12 mouse cellular contexts compared by ENCODE assay signal in the genomic region with DNA sequence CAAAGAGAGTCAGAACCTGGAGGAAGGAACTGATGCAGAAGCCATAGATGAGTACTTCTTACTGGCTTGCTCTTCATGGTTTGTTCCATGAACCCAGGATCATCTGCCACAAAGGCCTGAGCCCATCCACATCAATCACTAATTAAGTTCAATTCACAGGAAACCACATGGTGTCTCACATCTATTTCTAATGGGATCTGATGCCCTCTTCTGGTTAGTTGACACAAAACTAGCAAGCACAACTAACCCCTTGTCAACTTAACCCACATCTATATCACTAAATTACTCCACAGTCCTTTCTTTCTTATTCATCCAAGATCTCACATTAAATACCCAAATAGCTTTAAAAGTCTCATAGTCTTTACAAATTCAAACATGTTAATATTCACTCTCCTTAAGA. TPM values are rescaled to one million over a fixed set of nuclear protein-coding genes. Genes with fewer than 3 reads are reported as not detected.
A peak's percentile ranks its signal among the peaks of the same experiment; 100 is the strongest.
DNase-seq lines count a peak whose midpoint lies in the region; ATAC-seq and TF ChIP-seq lines count a peak whose summit lies in the region.
"Had no signal": no experiment of that assay in that cellular context is flagged by ENCODE, and none has a peak within 500 bp of the region (broad histone marks: within the 10 kb centered on the region; RNA-seq: fewer than 3 reads in every experiment).

No protein-coding gene starts in this region.

- no peak for TF ChIP-seq EP300 in MEL (IDR thresholded peaks at IDR 0.05; ENCODE audit: low read depth in 1 of 2, low read length in 2 of 2)

- no peak for TF ChIP-seq RAD21 in MEL (IDR thresholded peaks at IDR 0.05; ENCODE audit: low read depth, low read length)

- no peaks in the 10 kb centered on the region for H3K9me3 ChIP-seq in hindbrain, postnatal 0 days (ENCODE audit: low read length)
- no peaks in the 10 kb centered on the region for H3K9me3 ChIP-seq in hindbrain, embryonic 10.5 days
- no peaks in the 10 kb centered on the region for H3K9me3 ChIP-seq in MEL (replicated peaks; ENCODE audit: insufficient read depth, low read length)
- H3K9me3 ChIP-seq: forebrain, embryonic 15.5 days; limb, embryonic 15.5 days; midbrain, embryonic 12.5 days had no signal

- no peaks in the 10 kb centered on the region for H3K79me2 ChIP-seq in MEL (ENCODE audit: control insufficient read depth, insufficient read depth, low read length, poor library complexity)

- no peak overlapping the region for H3K4me2 ChIP-seq in hindbrain, postnatal 0 days (ENCODE audit: low read depth, low read length)
- H3K4me2 ChIP-seq: forebrain, embryonic 15.5 days; limb, embryonic 15.5 days; midbrain, embryonic 12.5 days had no signal

- TF ChIP-seq POLR2A in MEL (IDR thresholded peaks at IDR 0.05; ENCODE audit: control insufficient read depth in 1 of 2, insufficient read depth in 1 of 2, low read depth in 1 of 2, low read length in 2 of 2, poor library complexity in 1 of 2), result no peak

- ATAC-seq in hindbrain, postnatal 0 days, result no peak
- ATAC-seq: forebrain, embryonic 15.5 days had no signal

- no peak overlapping the region for H3K27ac ChIP-seq in hindbrain, postnatal 0 days
- H3K27ac ChIP-seq in hindbrain, embryonic 10.5 days, result no peak overlapping the region
- no peak overlapping the region for H3K27ac ChIP-seq in MEL (ENCODE audit: control insufficient read depth, low read depth, low read length)
- H3K27ac ChIP-seq: forebrain, embryonic 15.5 days; limb, embryonic 15.5 days; midbrain, embryonic 12.5 days had no signal

- H3K9ac ChIP-seq in hindbrain, postnatal 0 days (replicated peaks; ENCODE audit: low read length), result no peak overlapping the region
- H3K9ac ChIP-seq in MEL (ENCODE audit: control insufficient read depth, low read depth, low read length, poor library complexity, severe bottlenecking), result no peak overlapping the region
- H3K9ac ChIP-seq: forebrain, embryonic 15.5 days; limb, embryonic 15.5 days; midbrain, embryonic 12.5 days had no signal

- DNase-seq in hindbrain, postnatal 0 days (ENCODE audit: low spot score), result peak; percentile 26
- no peak for DNase-seq in hindbrain, embryonic 10.5 days (ENCODE audit: low spot score)
- peak; percentile 57 for DNase-seq in 416B (ENCODE audit: low read depth)
- DNase-seq in MEL (ENCODE audit: low read depth, low spot score), result peak; percentile 1
- DNase-seq in lung, postnatal 10 days, result peak; percentile 24
- no peak for DNase-seq in thymus, postnatal 36 days
- DNase-seq in urinary bladder, adult 2 months (ENCODE audit: low spot score), result no peak
- DNase-seq in ovary, postnatal 14 days (ENCODE audit: low spot score), result no peak
- DNase-seq: kidney, adult 8-10 months had no signal

- H3K4me3 ChIP-seq in hindbrain, postnatal 0 days (ENCODE audit: low read length), result no peak overlapping the region
- H3K4me3 ChIP-seq in hindbrain, embryonic 10.5 days, result no peak overlapping the region
- no peak overlapping the region for H3K4me3 ChIP-seq in MEL (ENCODE audit: control insufficient read depth in 1 of 2, insufficient read depth in 1 of 2, low read depth in 2 of 2, low read length in 2 of 2)
- H3K4me3 ChIP-seq: forebrain, embryonic 15.5 days; limb, embryonic 15.5 days; midbrain, embryonic 12.5 days had no signal

- no peaks in the 10 kb centered on the region for H3K27me3 ChIP-seq in hindbrain, postnatal 0 days (ENCODE audit: insufficient read depth, low read length)
- no peaks in the 10 kb centered on the region for H3K27me3 ChIP-seq in hindbrain, embryonic 10.5 days (ENCODE audit: insufficient read depth, poor library complexity, severe bottlenecking)
- no peaks in the 10 kb centered on the region for H3K27me3 ChIP-seq in MEL (ENCODE audit: control insufficient read depth in 1 of 2, insufficient read depth in 2 of 2, low read length in 2 of 2)
- H3K27me3 ChIP-seq: forebrain, embryonic 15.5 days; limb, embryonic 15.5 days; midbrain, embryonic 12.5 days had no signal

- no peaks in the 10 kb centered on the region for H3K4me1 ChIP-seq in hindbrain, postnatal 0 days (ENCODE audit: insufficient read depth, low read length)
- peaks cover under 1% of the 10 kb centered on the region; the same call in 1 of the 2 replicates for H3K4me1 ChIP-seq in hindbrain, embryonic 10.5 days (replicated peaks)
- H3K4me1 ChIP-seq in MEL (ENCODE audit: control insufficient read depth in 1 of 2, insufficient read depth in 2 of 2, low read length in 2 of 2), result no peaks in the 10 kb centered on the region
- H3K4me1 ChIP-seq: forebrain, embryonic 15.5 days; limb, embryonic 15.5 days; midbrain, embryonic 12.5 days had no signal

- peak; percentile 35 for TF ChIP-seq CTCF in hindbrain, postnatal 0 days (IDR thresholded peaks at IDR 0.05; ENCODE audit: low read depth)
- no peak; a peak in 1 of 6 replicates for TF ChIP-seq CTCF in MEL (IDR thresholded peaks at IDR 0.05 in 2 of 3, conservative IDR thresholded peaks at IDR 0.05 in 1 of 3; ENCODE audit: control insufficient read depth in 1 of 3, insufficient read depth in 1 of 3, low read depth in 2 of 3, low read length in 3 of 3, poor library complexity in 1 of 3, severe bottlenecking in 1 of 3)

- no peaks in the 10 kb centered on the region for H3K36me3 ChIP-seq in hindbrain, postnatal 0 days (ENCODE audit: insufficient read depth, low read length)
- H3K36me3 ChIP-seq in hindbrain, embryonic 10.5 days, result no peaks in the 10 kb centered on the region
- H3K36me3 ChIP-seq in MEL (ENCODE audit: control insufficient read depth in 1 of 2, insufficient read depth in 2 of 2, low read length in 2 of 2), result no peaks in the 10 kb centered on the region
- H3K36me3 ChIP-seq: forebrain, embryonic 15.5 days; limb, embryonic 15.5 days; midbrain, embryonic 12.5 days had no signal

TF ChIP-seq in MEL, 35 proteins besides CTCF, POLR2A, EP300 and RAD21:
- TF ChIP-seq UBTF (IDR thresholded peaks at IDR 0.05; ENCODE audit: borderline replicate concordance, insufficient read depth, low read depth, low read length) (no peak), GABPA (IDR thresholded peaks at IDR 0.05; ENCODE audit: low read depth, low read length) (no peak), TAL1 (IDR thresholded peaks at IDR 0.05; ENCODE audit: low read length) (no peak), CHD1 (IDR thresholded peaks at IDR 0.05; ENCODE audit: low read depth, low read length) (no peak), MXI1 (IDR thresholded peaks at IDR 0.05; ENCODE audit: low read depth, low read length) (no peak), SMC3 (IDR thresholded peaks at IDR 0.05; ENCODE audit: low read depth, low read length) (no peak), SIN3A (IDR thresholded peaks at IDR 0.05; ENCODE audit: low read length) (no peak), NELFE (IDR thresholded peaks at IDR 0.05; ENCODE audit: low read depth, low read length) (no peak), POLR2AphosphoS5 (IDR thresholded peaks at IDR 0.05; ENCODE audit: borderline replicate concordance, low read depth, low read length) (no peak), ETS1 (IDR thresholded peaks at IDR 0.05; ENCODE audit: low read depth, low read length) (no peak), ZC3H11A (IDR thresholded peaks at IDR 0.05; ENCODE audit: low read depth, low read length) (no peak), TBP (IDR thresholded peaks at IDR 0.05; ENCODE audit: low read depth, low read length) (no peak), JUND (IDR thresholded peaks at IDR 0.05; ENCODE audit: low read depth, low read length) (no peak), POLR2AphosphoS2 (IDR thresholded peaks at IDR 0.05; ENCODE audit: low read length) (no peak), MEF2A (IDR thresholded peaks at IDR 0.05; ENCODE audit: extremely low read depth, insufficient replicate concordance, low read depth, low read length, poor library complexity, severe bottlenecking) (no peak), ELF1 (IDR thresholded peaks at IDR 0.05; ENCODE audit: low read depth, low read length) (no peak), MYC (IDR thresholded peaks at IDR 0.05; ENCODE audit: low read depth, low read length) (no peak), HCFC1 (IDR thresholded peaks at IDR 0.05; ENCODE audit: low read depth, low read length) (no peak), KAT2A (conservative IDR thresholded peaks at IDR 0.05; ENCODE audit: low read depth, low read length) (no peak)
TF ChIP-seq in MEL: peak in this region for 0.

RNA-seq across cellular contexts. Expression of gene Cd200, which starts 4.6 kb away (rescaled TPM):
- 210 and 300 TPM in 2 replicates for total RNA-seq in hindbrain, postnatal 0 days (2014; rRNA removed)
- polyA plus RNA-seq in hindbrain, postnatal 0 days (2015; fragmentation: Nextera tagmentation; extraction: Ambion mirVana), result 354 and 385 TPM in 2 replicates
- 11.0 and 29.3 TPM in 2 replicates for polyA plus RNA-seq in hindbrain, embryonic 10.5 days (2016; fragmentation: Nextera tagmentation; extraction: Ambion mirVana)
- not detected in 2 replicates for total RNA-seq in MEL (2012; rRNA removed)
- polyA plus RNA-seq in MEL (2012; ENCODE audit: insufficient read depth in 1 of 2, insufficient read length in 2 of 2, low read depth in 1 of 2, low replicate concordance in 2 of 2, missing spikeins in 1 of 2), result not detected
- polyA plus RNA-seq in urinary bladder, adult 2 months (2012; rRNA removed), result 146 and 197 TPM in 2 replicates

Comparison
In these comparisons a context has a peak if more than half of its experiments do, and no peak if none do; other contexts are left out.
1. DNase-seq: peak in hindbrain, postnatal 0 days (single experiment), 416B (single experiment), MEL (single experiment) and lung, postnatal 10 days (single experiment); none in hindbrain, embryonic 10.5 days (single experiment), thymus, postnatal 36 days (0 of 2), urinary bladder, adult 2 months (single experiment) and ovary, postnatal 14 days (single experiment).
2. RNA of gene Cd200, which starts 4.6 kb away (polyA plus RNA-seq): 354 to 385 TPM in hindbrain, postnatal 0 days, 146 to 197 TPM in urinary bladder, adult 2 months and 11.0 to 29.3 TPM in hindbrain, embryonic 10.5 days; not detected in MEL; every median in the first group is over 10 times any median in the second.